In genomic region chr4:137763920-137764495, GRCm38 (mm10) we compare ENCODE assay signal across 11 mouse cellular contexts. TPM values are rescaled to one million over a fixed set of nuclear protein-coding genes. Genes with fewer than 3 reads are reported as not detected.
A peak's percentile ranks its signal among the peaks of the same experiment; 100 is the strongest.
DNase-seq lines count a peak whose midpoint lies in the region; ATAC-seq and TF ChIP-seq lines count a peak whose summit lies in the region.
"Had no signal": no experiment of that assay in that cellular context is flagged by ENCODE, and none has a peak within 500 bp of the region (broad histone marks: within the 10 kb centered on the region; RNA-seq: fewer than 3 reads in every experiment).

No protein-coding gene starts in this region.

- no peaks in the 10 kb centered on the region for H3K9me3 ChIP-seq in kidney, embryonic 14.5 days (ENCODE audit: control insufficient read depth, low read length)
- H3K9me3 ChIP-seq in liver, embryonic 16.5 days (replicated peaks; ENCODE audit: control insufficient read depth, low read length): no peaks in the 10 kb centered on the region

- intact Hi-C loops in gastrocnemius, adult 2 months (cut with DNase I): no loop called here

- H3K36me3 ChIP-seq in kidney, embryonic 14.5 days (ENCODE audit: control insufficient read depth, insufficient read depth, low read length): no peaks in the 10 kb centered on the region
- H3K36me3 ChIP-seq in liver, embryonic 16.5 days (ENCODE audit: control insufficient read depth, insufficient read depth): no peaks in the 10 kb centered on the region

- peak; percentile 38 for DNase-seq in gastrocnemius, adult 2 months
- no peak for DNase-seq in gastrocnemius, postnatal 4 days (ENCODE audit: low spot score in 2 of 2)
- DNase-seq in kidney, postnatal 36 days: peak; percentile 53 to 79
- peak; percentile 22 for DNase-seq in CD4-positive helper T cell, adult 2 months (ENCODE audit: low read depth, low spot score)
- DNase-seq in ovary, postnatal 14 days (ENCODE audit: low spot score): no peak
- DNase-seq in cerebellum, postnatal 25 days: no peak
- DNase-seq: cerebellum, postnatal 10 days; heart, postnatal 4 days had no signal

- no peak for TF ChIP-seq CTCF in gastrocnemius, adult 2 months (IDR thresholded peaks at IDR 0.05)

- no peak overlapping the region for H3K9ac ChIP-seq in kidney, embryonic 14.5 days (ENCODE audit: low read depth, low read length)
- H3K9ac ChIP-seq in liver, embryonic 16.5 days (ENCODE audit: low read depth, low read length): no peak overlapping the region

- no peak overlapping the region for H3K4me2 ChIP-seq in kidney, embryonic 14.5 days (replicated peaks; ENCODE audit: low read depth, low read length)
- H3K4me2 ChIP-seq in liver, embryonic 16.5 days (ENCODE audit: low read depth, low read length): no peak overlapping the region; the same call in 1 of the 2 replicates

- H3K4me1 ChIP-seq in kidney, embryonic 14.5 days (ENCODE audit: control insufficient read depth, insufficient read depth, low read length): 0 out of 2 replicates have a peak, but pooled peaks cover 8% of the 10 kb centered on the region
- H3K4me1 ChIP-seq in liver, embryonic 16.5 days (ENCODE audit: control insufficient read depth, low read depth, low read length): peaks cover 11% of the 10 kb centered on the region; the same call in 1 of the 2 replicates

- no peak overlapping the region for H3K4me3 ChIP-seq in gastrocnemius, adult 2 months
- no peak overlapping the region for H3K4me3 ChIP-seq in kidney, embryonic 14.5 days (ENCODE audit: low read length)
- H3K4me3 ChIP-seq in liver, embryonic 16.5 days (ENCODE audit: low read depth, low read length): no peak overlapping the region
- H3K4me3 ChIP-seq: erythroblast, embryonic 14.5 days had no signal

- ATAC-seq in kidney, embryonic 14.5 days (ENCODE audit: low FRiP score, low TSS enrichment): no peak
- no peak for ATAC-seq in liver, embryonic 16.5 days (ENCODE audit: low read depth)

- no peaks in the 10 kb centered on the region for H3K27me3 ChIP-seq in kidney, embryonic 14.5 days (ENCODE audit: control insufficient read depth, insufficient read depth, low read length)
- peaks cover 2% of the 10 kb centered on the region; the same call in 1 of the 2 replicates for H3K27me3 ChIP-seq in liver, embryonic 16.5 days (ENCODE audit: control insufficient read depth, insufficient read depth, low read depth, low read length)

- 52% methylated on average over 8 of the region's 8 CpGs for WGBS in kidney, embryonic 14.5 days
- WGBS in liver, embryonic 16.5 days (ENCODE audit: insufficient replicate concordance): 38% methylated on average over 8 of the region's 8 CpGs

- peak overlapping the region; percentile 32 for H3K27ac ChIP-seq in gastrocnemius, adult 2 months
- H3K27ac ChIP-seq in kidney, embryonic 14.5 days (ENCODE audit: low read depth, low read length): no peak overlapping the region
- 0 out of 2 replicates have a peak overlapping the region, but pooled peaks have one; percentile 38 for H3K27ac ChIP-seq in liver, embryonic 16.5 days (ENCODE audit: low read length)

RNA-seq across cellular contexts. Expression of gene Alpl, which starts 32.2 kb away (rescaled TPM):
- total RNA-seq in gastrocnemius, adult 2 months (2021): 10 to 100 TPM; 10.3 to 42.2 TPM
- total RNA-seq in gastrocnemius, postnatal 4 days (2021): 1 to 10 TPM; 1.3 to 1.5 TPM
- polyA plus RNA-seq in kidney, embryonic 14.5 days (2014; fragmentation: Nextera tagmentation; extraction: Ambion mirVana): 5.9 and 10.2 TPM in 2 replicates
- 11.9 and 15.5 TPM in 2 replicates for polyA plus RNA-seq in liver, embryonic 16.5 days (2015; fragmentation: Nextera tagmentation; extraction: Ambion mirVana)

Comparison
In these comparisons a context has a peak if more than half of its experiments do, and no peak if none do; other contexts are left out.
1. DNase-seq: peak in gastrocnemius, adult 2 months (single experiment), kidney, postnatal 36 days (2 of 2) and CD4-positive helper T cell, adult 2 months (single experiment); none in gastrocnemius, postnatal 4 days (0 of 2), ovary, postnatal 14 days (single experiment) and cerebellum, postnatal 25 days (0 of 2).
2. RNA of gene Alpl, which starts 32.2 kb away (total RNA-seq): 10.3 to 42.2 TPM in gastrocnemius, adult 2 months; 1.3 to 1.5 TPM in gastrocnemius, postnatal 4 days; every median in the first group is over 4 times any median in the second.